Mouse (Mus musculus): ENCODE results near the gene Kif21b. TPM values are rescaled to one million over a fixed set of nuclear protein-coding genes. Genes with fewer than 3 reads are reported as not detected.

The Kif21b gene
- polyA plus RNA-seq, 1 experiment from 2014 or later: 0.85 TPM

GRCm38 (mm10) chr1:136102551-136102950 lies 28.6 kb upstream of the Kif21b start:
- no peak overlapping the region for H3K9ac ChIP-seq (replicated peaks; ENCODE audit: low read depth)
- H3K27me3 ChIP-seq (replicated peaks; ENCODE audit: insufficient read depth, low read length): no peaks in the 10 kb centered on the region
- H3K9me3 ChIP-seq (ENCODE audit: low read length): no peaks in the 10 kb centered on the region
- H3K36me3 ChIP-seq (ENCODE audit: insufficient read depth, low read length): no peaks in the 10 kb centered on the region
- no peak overlapping the region for H3K4me3 ChIP-seq (ENCODE audit: low read depth, low read length)
- ATAC-seq: no peak
- 82% methylated on average over 3 of the region's 3 CpGs for WGBS
- no peak for TF ChIP-seq EP300 (IDR thresholded peaks at IDR 0.05)
- H3K4me2 ChIP-seq (replicated peaks; ENCODE audit: low read depth, low read length): no peak overlapping the region
- H3K27ac ChIP-seq (ENCODE audit: low read length): no peak overlapping the region
- no peak for DNase-seq (ENCODE audit: low spot score)
- no peaks in the 10 kb centered on the region for H3K4me1 ChIP-seq (ENCODE audit: insufficient read depth, low read depth, low read length)

- ATAC-seq: no peak
- WGBS: 67% methylated on average over 2 of the region's 2 CpGs
- Histone ChIP-seq H3K36me3 (ENCODE audit: insufficient read depth, low read length) (no peaks in the 10 kb centered on the region), H3K9ac (replicated peaks; ENCODE audit: low read depth) (no peak overlapping the region), H3K4me2 (replicated peaks; ENCODE audit: low read depth, low read length) (no peak overlapping the region), H3K9me3 (ENCODE audit: low read length) (no peaks in the 10 kb centered on the region), H3K27ac (ENCODE audit: low read length) (no peak overlapping the region), H3K27me3 (replicated peaks; ENCODE audit: insufficient read depth, low read length) (no peaks in the 10 kb centered on the region), H3K4me1 (ENCODE audit: insufficient read depth, low read depth, low read length) (no peaks in the 10 kb centered on the region), H3K4me3 (ENCODE audit: low read depth, low read length) (no peak overlapping the region)
- TF ChIP-seq EP300 (IDR thresholded peaks at IDR 0.05) (no peak), CTCF (IDR thresholded peaks at IDR 0.05) (no peak)
- DNase-seq (ENCODE audit: low spot score): no peak
Measured at GRCm38 (mm10) chr1:136102981-136103380, 28.2 kb upstream of the Kif21b start.

- Histone ChIP-seq H3K4me1 (ENCODE audit: insufficient read depth, low read depth, low read length) (no peaks in the 10 kb centered on the region), H3K4me3 (ENCODE audit: low read depth, low read length) (no peak overlapping the region), H3K9ac (replicated peaks; ENCODE audit: low read depth) (no peak overlapping the region), H3K36me3 (ENCODE audit: insufficient read depth, low read length) (no peaks in the 10 kb centered on the region), H3K27ac (ENCODE audit: low read length) (no peak overlapping the region), H3K9me3 (ENCODE audit: low read length) (no peaks in the 10 kb centered on the region), H3K27me3 (replicated peaks; ENCODE audit: insufficient read depth, low read length) (no peaks in the 10 kb centered on the region), H3K4me2 (replicated peaks; ENCODE audit: low read depth, low read length) (no peak overlapping the region)
- 81% methylated on average over 7 of the region's 7 CpGs for WGBS
- no peak for ATAC-seq
- DNase-seq (ENCODE audit: low spot score): no peak
- TF ChIP-seq CTCF (IDR thresholded peaks at IDR 0.05) (no peak), EP300 (IDR thresholded peaks at IDR 0.05) (no peak)
Measured at GRCm38 (mm10) chr1:136103696-136104095, 27.5 kb upstream of the Kif21b start.

- no peaks in the 10 kb centered on the region for H3K9me3 ChIP-seq (ENCODE audit: low read length)
- no peak overlapping the region for H3K4me3 ChIP-seq (ENCODE audit: low read depth, low read length)
- TF ChIP-seq EP300 (IDR thresholded peaks at IDR 0.05) (no peak), CTCF (IDR thresholded peaks at IDR 0.05) (no peak)
- no peak overlapping the region for H3K9ac ChIP-seq (replicated peaks; ENCODE audit: low read depth)
- H3K36me3 ChIP-seq (ENCODE audit: insufficient read depth, low read length): no peaks in the 10 kb centered on the region
- H3K27ac ChIP-seq (ENCODE audit: low read length): no peak overlapping the region
- DNase-seq (ENCODE audit: low spot score) (no peak), ATAC-seq (no peak)
- 42% methylated on average over 4 of the region's 4 CpGs for WGBS
- H3K4me2 ChIP-seq (replicated peaks; ENCODE audit: low read depth, low read length): no peak overlapping the region
- no peaks in the 10 kb centered on the region for H3K4me1 ChIP-seq (ENCODE audit: insufficient read depth, low read depth, low read length)
- no peaks in the 10 kb centered on the region for H3K27me3 ChIP-seq (replicated peaks; ENCODE audit: insufficient read depth, low read length)
Measured at GRCm38 (mm10) chr1:136104741-136105140, 26.4 kb upstream of the Kif21b start.

DNA sequence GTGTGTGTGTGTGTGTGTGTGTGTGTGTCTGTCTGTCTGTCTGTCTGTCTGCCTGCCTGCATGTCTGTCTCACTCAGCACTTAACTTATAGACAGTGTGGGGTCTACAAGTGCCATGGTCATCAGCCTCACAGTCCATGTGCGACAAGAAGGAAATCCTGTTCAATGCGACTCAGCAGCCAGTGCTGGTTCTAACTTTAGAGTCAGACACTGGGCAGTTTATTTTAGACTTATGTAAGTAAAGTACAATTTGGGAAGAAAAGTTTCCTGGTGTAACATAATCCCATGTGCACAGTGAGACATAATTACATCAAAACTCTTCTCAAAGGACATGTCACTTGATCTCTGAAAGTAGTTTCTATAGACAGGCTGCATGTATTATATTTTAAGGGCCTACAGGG lies 21.7 kb upstream of the Kif21b start:
- 41% methylated on average over 2 of the region's 2 CpGs for WGBS
- Histone ChIP-seq H3K9ac (replicated peaks; ENCODE audit: low read depth) (no peak overlapping the region), H3K4me1 (ENCODE audit: insufficient read depth, low read depth, low read length) (no peaks in the 10 kb centered on the region), H3K27me3 (replicated peaks; ENCODE audit: insufficient read depth, low read length) (no peaks in the 10 kb centered on the region), H3K27ac (ENCODE audit: low read length) (no peak overlapping the region), H3K9me3 (ENCODE audit: low read length) (no peaks in the 10 kb centered on the region), H3K4me2 (replicated peaks; ENCODE audit: low read depth, low read length) (no peak overlapping the region), H3K4me3 (ENCODE audit: low read depth, low read length) (no peak overlapping the region), H3K36me3 (ENCODE audit: insufficient read depth, low read length) (no peaks in the 10 kb centered on the region)
- no peak for DNase-seq (ENCODE audit: low spot score)
- no peak for TF ChIP-seq CTCF (IDR thresholded peaks at IDR 0.05)
- no peak for TF ChIP-seq EP300 (IDR thresholded peaks at IDR 0.05)
- ATAC-seq: no peak

DNA sequence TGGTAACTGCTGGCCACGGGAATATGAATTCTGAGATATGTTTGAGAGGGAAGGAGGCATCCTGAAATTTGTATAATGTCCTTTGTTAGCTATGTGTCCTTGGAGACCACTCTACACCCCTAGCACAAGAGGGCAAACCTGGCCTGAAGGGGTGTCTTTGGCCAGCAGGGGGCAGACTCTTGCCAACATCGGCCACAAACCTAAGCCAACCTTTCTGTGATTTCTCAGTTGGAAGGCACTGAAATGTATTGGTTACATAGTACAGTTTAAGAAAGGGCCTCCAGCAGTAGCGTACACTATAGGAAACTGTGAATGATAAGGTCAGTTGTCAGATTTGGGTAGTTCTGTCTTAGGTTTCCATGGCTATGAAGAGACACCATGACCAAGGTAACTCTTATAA lies 15.0 kb upstream of the Kif21b start:
- Histone ChIP-seq H3K9me3 (ENCODE audit: low read length) (no peaks in the 10 kb centered on the region), H3K4me3 (ENCODE audit: low read depth, low read length) (no peak overlapping the region), H3K36me3 (ENCODE audit: insufficient read depth, low read length) (no peaks in the 10 kb centered on the region), H3K4me2 (replicated peaks; ENCODE audit: low read depth, low read length) (no peak overlapping the region), H3K27me3 (replicated peaks; ENCODE audit: insufficient read depth, low read length) (no peaks in the 10 kb centered on the region), H3K27ac (ENCODE audit: low read length) (no peak overlapping the region), H3K9ac (replicated peaks; ENCODE audit: low read depth) (no peak overlapping the region), H3K4me1 (ENCODE audit: insufficient read depth, low read depth, low read length) (no peaks in the 10 kb centered on the region)
- DNase-seq (ENCODE audit: low spot score) (peak; percentile 59), ATAC-seq (peak; percentile 44)
- TF ChIP-seq CTCF (IDR thresholded peaks at IDR 0.05) (peak; percentile 91), EP300 (IDR thresholded peaks at IDR 0.05) (no peak)
- 19% methylated on average over 3 of the region's 3 CpGs for WGBS

- H3K27me3 ChIP-seq (replicated peaks; ENCODE audit: insufficient read depth, low read length): no peaks in the 10 kb centered on the region
- 80% methylated on average over 9 of the region's 9 CpGs for WGBS
- no peaks in the 10 kb centered on the region for H3K4me1 ChIP-seq (ENCODE audit: insufficient read depth, low read depth, low read length)
- H3K4me3 ChIP-seq (ENCODE audit: low read depth, low read length): no peak overlapping the region
- TF ChIP-seq CTCF (IDR thresholded peaks at IDR 0.05) (no peak), EP300 (IDR thresholded peaks at IDR 0.05) (no peak)
- no peak for ATAC-seq
- no peak overlapping the region for H3K9ac ChIP-seq (replicated peaks; ENCODE audit: low read depth)
- DNase-seq (ENCODE audit: low spot score): no peak
- H3K36me3 ChIP-seq (ENCODE audit: insufficient read depth, low read length): no peaks in the 10 kb centered on the region
- no peak overlapping the region for H3K4me2 ChIP-seq (replicated peaks; ENCODE audit: low read depth, low read length)
- no peaks in the 10 kb centered on the region for H3K9me3 ChIP-seq (ENCODE audit: low read length)
- no peak overlapping the region for H3K27ac ChIP-seq (ENCODE audit: low read length)
Measured at GRCm38 (mm10) chr1:136117069-136117468, 14.1 kb upstream of the Kif21b start.
